Comparison of ENCODE assay signal across 8 mouse cellular contexts in the genomic region with DNA sequence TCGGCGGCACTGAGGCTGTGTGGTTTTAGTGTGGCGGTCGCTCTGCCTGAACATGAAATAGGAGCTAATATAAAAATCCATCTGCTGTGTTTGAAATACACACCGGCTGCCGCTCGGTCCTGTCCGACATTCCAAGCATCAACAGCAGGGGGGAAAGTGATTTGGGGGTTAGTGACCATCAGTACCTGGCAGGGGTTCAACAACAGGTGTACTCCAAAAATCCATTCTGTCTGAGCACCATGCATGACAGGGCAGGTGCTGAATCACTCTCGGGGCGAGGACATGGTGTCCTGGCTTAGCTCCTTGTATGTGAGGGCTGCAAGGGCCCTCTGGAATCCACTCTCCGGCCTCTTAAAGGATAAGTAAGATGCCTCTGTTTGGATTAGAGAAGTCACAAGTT. TPM values are rescaled to one million over a fixed set of nuclear protein-coding genes. Genes with fewer than 3 reads are reported as not detected.
DNase-seq lines count a peak whose midpoint lies in the region; ATAC-seq lines count a peak whose summit lies in the region.

No protein-coding gene starts in this region.

- peak overlapping the region; percentile 13; the same call in 1 of the 2 replicates for H3K9ac ChIP-seq in kidney, embryonic 14.5 days (ENCODE audit: low read depth, low read length)
- no peak overlapping the region for H3K9ac ChIP-seq in embryonic facial prominence, embryonic 15.5 days
- no peak overlapping the region for H3K9ac ChIP-seq in limb, embryonic 15.5 days
- H3K9ac ChIP-seq in neural tube, embryonic 12.5 days, result peak overlapping the region; percentile 35; the same call in 1 of the 2 replicates

- H3K4me2 ChIP-seq in kidney, embryonic 14.5 days (replicated peaks; ENCODE audit: low read depth, low read length), result peak overlapping the region; percentile 45
- peak overlapping the region; percentile 42 for H3K4me2 ChIP-seq in embryonic facial prominence, embryonic 15.5 days (replicated peaks)
- H3K4me2 ChIP-seq in limb, embryonic 15.5 days, result peak overlapping the region; percentile 37; the same call in 1 of the 2 replicates
- H3K4me2 ChIP-seq in neural tube, embryonic 12.5 days (replicated peaks), result peak overlapping the region; percentile 53

- no peak for DNase-seq in kidney, postnatal 14 days
- DNase-seq in right cerebral cortex, postnatal 25 days, result no peak
- DNase-seq in adrenal gland, postnatal 10 days, result no peak
- no peak for DNase-seq in gastrocnemius, postnatal 14 days

- H3K4me1 ChIP-seq in kidney, embryonic 14.5 days (ENCODE audit: control insufficient read depth, insufficient read depth, low read length), result peaks cover 25% of the 10 kb centered on the region; the same call in 1 of the 2 replicates
- H3K4me1 ChIP-seq in embryonic facial prominence, embryonic 15.5 days, result peaks cover 4% of the 10 kb centered on the region; the same call in 1 of the 2 replicates
- H3K4me1 ChIP-seq in limb, embryonic 15.5 days, result peaks cover 9% of the 10 kb centered on the region; the same call in 1 of the 2 replicates
- peaks cover 63% of the 10 kb centered on the region for H3K4me1 ChIP-seq in neural tube, embryonic 12.5 days

- peak overlapping the region; percentile 51; the same call in 1 of the 2 replicates for H3K27ac ChIP-seq in kidney, embryonic 14.5 days (ENCODE audit: low read depth, low read length)
- no peak overlapping the region for H3K27ac ChIP-seq in embryonic facial prominence, embryonic 15.5 days (replicated peaks)
- no peak overlapping the region for H3K27ac ChIP-seq in limb, embryonic 15.5 days
- H3K27ac ChIP-seq in neural tube, embryonic 12.5 days, result peak overlapping the region; percentile 53

- intact Hi-C loops in gastrocnemius, postnatal 14 days (cut with DNase I; ENCODE audit: low total_unique reads), result no loop called here

- H3K36me3 ChIP-seq in kidney, embryonic 14.5 days (ENCODE audit: control insufficient read depth, insufficient read depth, low read length), result no peaks in the 10 kb centered on the region
- no peaks in the 10 kb centered on the region for H3K36me3 ChIP-seq in embryonic facial prominence, embryonic 15.5 days
- H3K36me3 ChIP-seq in limb, embryonic 15.5 days, result no peaks in the 10 kb centered on the region
- H3K36me3 ChIP-seq in neural tube, embryonic 12.5 days, result no peaks in the 10 kb centered on the region

- H3K4me3 ChIP-seq in kidney, embryonic 14.5 days (ENCODE audit: low read length), result peak overlapping the region; percentile 19
- peak overlapping the region; percentile 14; the same call in 1 of the 2 replicates for H3K4me3 ChIP-seq in embryonic facial prominence, embryonic 15.5 days (replicated peaks)
- peak overlapping the region; percentile 19 for H3K4me3 ChIP-seq in limb, embryonic 15.5 days
- peak overlapping the region; percentile 14 for H3K4me3 ChIP-seq in neural tube, embryonic 12.5 days

- H3K9me3 ChIP-seq in kidney, embryonic 14.5 days (ENCODE audit: control insufficient read depth, low read length), result no peaks in the 10 kb centered on the region
- H3K9me3 ChIP-seq in embryonic facial prominence, embryonic 15.5 days (replicated peaks), result no peaks in the 10 kb centered on the region
- H3K9me3 ChIP-seq in limb, embryonic 15.5 days, result no peaks in the 10 kb centered on the region
- H3K9me3 ChIP-seq in neural tube, embryonic 12.5 days, result no peaks in the 10 kb centered on the region

- 12% methylated on average over 11 of the region's 11 CpGs for WGBS in kidney, embryonic 14.5 days
- 16% methylated on average over 11 of the region's 11 CpGs for WGBS in embryonic facial prominence, embryonic 15.5 days
- 11% methylated on average over 11 of the region's 11 CpGs for WGBS in limb, embryonic 15.5 days
- 11% methylated on average over 11 of the region's 11 CpGs for WGBS in neural tube, embryonic 12.5 days

- ATAC-seq in kidney, embryonic 14.5 days (ENCODE audit: low FRiP score, low TSS enrichment), result no peak
- no peak for ATAC-seq in embryonic facial prominence, embryonic 15.5 days (ENCODE audit: insufficient number of reproducible peaks, low FRiP score, low TSS enrichment, low read depth)
- ATAC-seq in limb, embryonic 15.5 days (ENCODE audit: insufficient number of reproducible peaks, low FRiP score, low TSS enrichment, low read depth), result no peak
- ATAC-seq in neural tube, embryonic 12.5 days (ENCODE audit: low FRiP score, low read depth), result no peak

- H3K27me3 ChIP-seq in kidney, embryonic 14.5 days (ENCODE audit: control insufficient read depth, insufficient read depth, low read length), result no peaks in the 10 kb centered on the region
- peaks cover 31% of the 10 kb centered on the region for H3K27me3 ChIP-seq in embryonic facial prominence, embryonic 15.5 days
- H3K27me3 ChIP-seq in limb, embryonic 15.5 days, result peaks cover 44% of the 10 kb centered on the region
- no peaks in the 10 kb centered on the region for H3K27me3 ChIP-seq in neural tube, embryonic 12.5 days (replicated peaks)

RNA-seq across cellular contexts. Expression of gene Snx11, which starts 41.0 kb away (rescaled TPM):
- polyA plus RNA-seq in kidney, embryonic 14.5 days (2014; fragmentation: Nextera tagmentation; extraction: Ambion mirVana), result 8.6 and 10.2 TPM in 2 replicates
- 22.4 and 23.8 TPM in 2 replicates for polyA plus RNA-seq in embryonic facial prominence, embryonic 15.5 days (2015; fragmentation: Nextera tagmentation; extraction: Ambion mirVana)
- 20.9 and 22.1 TPM in 2 replicates for polyA plus RNA-seq in limb, embryonic 15.5 days (2015; fragmentation: Nextera tagmentation; extraction: Ambion mirVana)
- polyA plus RNA-seq in neural tube, embryonic 12.5 days (2016; fragmentation: Nextera tagmentation; extraction: Ambion mirVana), result 57.0 and 58.4 TPM in 2 replicates
- 10 to 100 TPM; 19.2 to 22.9 TPM for total RNA-seq in adrenal gland, postnatal 10 days (2021)
- total RNA-seq in gastrocnemius, postnatal 14 days (2021), result 10 to 100 TPM in 1 of 2 experiments, 1 to 10 TPM in 1; 7.7 to 11.0 TPM

RNA-seq across cellular contexts. Expression of gene Cbx1, which starts 52.6 kb away (rescaled TPM):
- 137 and 181 TPM in 2 replicates for polyA plus RNA-seq in kidney, embryonic 14.5 days (2014; fragmentation: Nextera tagmentation; extraction: Ambion mirVana)
- polyA plus RNA-seq in embryonic facial prominence, embryonic 15.5 days (2015; fragmentation: Nextera tagmentation; extraction: Ambion mirVana), result 93.4 and 102 TPM in 2 replicates
- polyA plus RNA-seq in limb, embryonic 15.5 days (2015; fragmentation: Nextera tagmentation; extraction: Ambion mirVana), result 89.3 and 101 TPM in 2 replicates
- polyA plus RNA-seq in neural tube, embryonic 12.5 days (2016; fragmentation: Nextera tagmentation; extraction: Ambion mirVana), result 125 and 143 TPM in 2 replicates
- 10 to 100 TPM; 64.9 to 73.1 TPM for total RNA-seq in adrenal gland, postnatal 10 days (2021)
- total RNA-seq in gastrocnemius, postnatal 14 days (2021), result 10 to 100 TPM; 36.4 to 37.5 TPM

Comparison
In these comparisons a context has a peak if more than half of its experiments do, and no peak if none do; other contexts are left out.
1. H3K27ac ChIP-seq: peak in kidney, embryonic 14.5 days (single experiment) and neural tube, embryonic 12.5 days (single experiment); none in embryonic facial prominence, embryonic 15.5 days (single experiment) and limb, embryonic 15.5 days (single experiment).
2. H3K9ac ChIP-seq: peak in kidney, embryonic 14.5 days (single experiment) and neural tube, embryonic 12.5 days (single experiment); none in embryonic facial prominence, embryonic 15.5 days (single experiment) and limb, embryonic 15.5 days (single experiment).
3. Peak in every context shown above with its lines, with median percentiles within 50 percentile points of each other: H3K4me2 ChIP-seq and H3K4me3 ChIP-seq.